Mouse (Mus musculus) G1E (cell line): Measurements from ENCODE around the gene Tbpl1.

Experiments
- CTCF ChIP-seq: IDR thresholded peaks from 2 replicates; pipeline ENCODE4 v1.5.1; 2012; ENCODE audit warnings: low read depth, low read length, inconsistent platforms, mixed read lengths
- GATA1 ChIP-seq: IDR thresholded peaks from 2 replicates; pipeline ENCODE4 v1.6.1; 2012; ENCODE audit warnings: borderline replicate concordance, low read length, inconsistent platforms, mixed read lengths
- POLR2AphosphoS5 ChIP-seq: IDR thresholded peaks from 2 replicates; pipeline ENCODE4 v1.6.1; 2012; ENCODE audit warnings: low read depth, low read length, inconsistent platforms; ENCODE audit not compliant: insufficient replicate concordance

DNA sequence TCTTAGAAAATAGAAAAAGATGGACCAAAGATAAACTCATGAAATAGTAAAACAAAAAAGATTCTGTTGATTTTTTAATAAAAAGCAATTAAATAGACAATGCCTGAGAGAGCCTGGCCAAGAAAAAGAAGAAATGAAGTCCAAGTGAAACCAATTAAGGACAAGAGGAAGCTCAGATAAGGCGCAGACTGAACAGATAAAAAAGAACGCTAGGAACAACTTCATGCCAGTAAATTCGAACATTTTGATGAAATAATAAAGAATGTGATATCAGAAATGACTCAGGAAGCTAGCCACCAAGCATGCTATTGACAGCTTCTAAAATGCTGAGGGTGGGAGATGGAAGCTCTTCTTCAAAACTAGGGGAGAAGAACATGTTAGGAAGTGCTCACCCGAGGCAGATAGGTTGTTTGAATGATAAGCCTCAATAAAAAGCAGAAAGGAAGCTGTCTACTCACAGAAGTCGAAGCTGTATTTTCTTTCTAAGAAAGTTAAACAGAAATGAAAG lies 19.5 kb upstream of the Tbpl1 start:
- TF ChIP-seq POLR2AphosphoS5 (no peak), CTCF (no peak), GATA1 (no peak)
